Mouse (Mus musculus): Measurements from ENCODE around the gene Kdm6b. TPM values are rescaled to one million over a fixed set of nuclear protein-coding genes. Genes with fewer than 3 reads are reported as not detected.
"Not testable (repeated sequence)": the region's sequence is repeated elsewhere in the genome, so short reads cannot be mapped to it uniquely, and the experiment has no call there.

Gene Kdm6b
- polyA plus RNA-seq, 1 experiment, result 7.5 TPM

GRCm38 (mm10) chr11:69395634-69396373 lies 17.7 kb downstream of the Kdm6b start:
- DNase-seq (ENCODE audit: low read depth, low spot score), result peak; percentile 95
- under 1% methylated on average over 48 of the region's 48 CpGs for WGBS

GRCm38 (mm10) chr11:69395235-69395633 lies 18.2 kb downstream of the Kdm6b start, which contains the start of the genes Naa38 and Cyb5d1:
Naa38 (plus strand) TSS chr11:69395487.
Cyb5d1 (minus strand) TSS chr11:69395631.
- under 1% methylated on average over 24 of the region's 24 CpGs for WGBS
- DNase-seq (ENCODE audit: low read depth, low spot score), result not testable (repeated sequence)

GRCm38 (mm10) chr11:69394591-69395167 lies 18.8 kb downstream of the Kdm6b start:
- WGBS, result 1% methylated on average over 31 of the region's 31 CpGs
- not testable (repeated sequence) for DNase-seq (ENCODE audit: low read depth, low spot score)

- no peak for DNase-seq (ENCODE audit: low read depth, low spot score)
- WGBS, result 47% methylated on average over 10 of the region's 10 CpGs
Measured at GRCm38 (mm10) chr11:69390400-69391034, 23.0 kb downstream of the Kdm6b start.

DNA sequence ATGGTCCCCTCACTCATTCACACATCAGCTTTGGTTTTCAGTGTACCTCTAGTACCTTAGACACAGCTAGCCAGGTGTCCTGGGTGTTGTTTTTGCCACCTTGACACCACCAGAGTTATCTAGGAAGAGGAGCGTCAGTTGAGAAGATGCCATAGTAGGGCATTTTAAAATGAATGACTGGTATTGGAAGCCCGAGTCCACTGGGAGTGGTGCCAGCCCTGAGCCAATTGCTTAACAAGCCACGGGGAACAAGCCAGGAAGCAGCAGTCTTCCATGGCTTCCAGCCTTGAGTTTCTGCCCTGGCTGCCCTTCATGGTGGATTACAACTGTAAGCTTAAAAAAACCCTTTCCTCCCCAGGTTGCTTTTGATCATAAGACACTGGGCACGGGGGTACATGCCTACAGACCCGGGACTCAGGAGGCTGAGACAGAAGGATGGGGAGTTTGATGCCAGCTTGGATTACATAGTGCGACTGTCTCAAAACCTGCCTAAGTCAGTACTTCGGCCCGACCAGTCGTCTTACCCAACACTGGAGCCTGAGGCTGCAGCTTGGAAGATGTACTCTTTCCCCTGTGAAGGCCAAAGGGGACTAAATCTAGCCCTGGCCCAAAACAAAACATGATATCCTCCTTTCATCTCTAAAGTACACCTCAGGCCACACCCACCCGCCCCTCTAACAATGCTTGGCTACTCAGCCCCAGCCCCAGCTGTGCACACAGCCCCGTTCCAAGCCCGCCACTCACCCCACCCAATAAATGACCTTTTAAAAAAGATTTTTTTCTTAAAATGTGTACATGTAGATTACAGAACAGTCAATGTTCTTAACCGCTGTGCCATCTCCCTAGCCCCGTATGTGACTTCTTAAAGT lies 23.7 kb downstream of the Kdm6b start:
- no peak for DNase-seq (ENCODE audit: low read depth, low spot score)
- WGBS, result 52% methylated on average over 14 of the region's 14 CpGs

- no peak for DNase-seq (ENCODE audit: low read depth, low spot score)
- WGBS, result 96% methylated on average over 4 of the region's 4 CpGs
Measured at GRCm38 (mm10) chr11:69388680-69389079, 24.8 kb downstream of the Kdm6b start.

DNA sequence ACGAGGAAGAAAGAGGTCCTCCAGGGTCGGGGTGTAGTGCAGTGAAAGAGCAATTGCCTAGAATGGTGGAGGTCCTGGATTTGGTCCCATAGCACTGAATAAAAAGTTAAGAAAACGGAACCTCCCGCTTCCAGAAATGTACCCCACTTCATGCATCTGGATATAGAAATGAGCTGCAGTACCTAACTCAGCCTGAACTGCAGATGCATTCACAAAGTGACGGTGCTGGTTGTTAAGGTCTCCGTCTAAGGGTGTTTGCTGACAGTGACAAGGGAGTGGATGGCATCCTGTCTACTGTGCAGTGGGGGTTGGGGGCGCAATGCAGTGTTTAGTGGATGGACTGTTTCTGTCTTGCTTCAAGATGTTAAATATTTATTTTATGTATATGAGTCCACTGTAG lies 26.7 kb downstream of the Kdm6b start:
- 70% methylated on average over 7 of the region's 7 CpGs for WGBS
- DNase-seq (ENCODE audit: low read depth, low spot score), result no peak

GRCm38 (mm10) chr11:69384979-69385378 lies 28.5 kb downstream of the Kdm6b start:
- 62% methylated on average over 6 of the region's 6 CpGs for WGBS
- DNase-seq (ENCODE audit: low read depth, low spot score), result no peak

- no peak for DNase-seq (ENCODE audit: low read depth, low spot score)
- WGBS, result 75% methylated on average over 10 of the region's 10 CpGs
Measured at GRCm38 (mm10) chr11:69382478-69383105, 30.9 kb downstream of the Kdm6b start.

DNA sequence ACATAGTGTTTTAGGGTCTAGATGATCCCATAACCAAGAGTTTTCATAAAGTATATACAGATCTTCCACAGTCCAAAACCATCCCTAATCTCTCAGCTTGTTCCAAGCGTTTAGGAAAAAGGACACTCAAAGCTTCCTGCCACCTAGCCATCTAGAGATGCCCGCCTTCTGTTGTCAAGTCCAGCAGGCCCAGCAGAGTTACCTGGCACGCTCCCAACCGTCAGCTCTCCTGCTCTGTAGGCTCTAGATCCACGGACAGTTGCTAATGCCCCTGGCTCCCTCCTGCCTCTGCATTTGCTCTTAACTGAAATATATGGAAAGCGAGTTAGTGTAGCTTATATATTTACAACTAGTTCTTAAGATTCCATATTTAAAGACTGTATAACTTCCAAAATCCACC lies 32.1 kb downstream of the Kdm6b start:
- no peak for DNase-seq (ENCODE audit: low read depth, low spot score)
- 77% methylated on average over 6 of the region's 6 CpGs for WGBS

GRCm38 (mm10) chr11:69379600-69379999 lies 33.9 kb downstream of the Kdm6b start:
- no peak for DNase-seq (ENCODE audit: low read depth, low spot score)
- WGBS, result 86% methylated on average over 3 of the region's 3 CpGs

- DNase-seq (ENCODE audit: low read depth, low spot score), result no peak
- 28% methylated on average over 3 of the region's 3 CpGs for WGBS
Measured at GRCm38 (mm10) chr11:69377766-69378165, 35.7 kb downstream of the Kdm6b start.

GRCm38 (mm10) chr11:69375646-69376045 lies 37.8 kb downstream of the Kdm6b start:
- 88% methylated on average over 4 of the region's 4 CpGs for WGBS
- no peak for DNase-seq (ENCODE audit: low read depth, low spot score)

- no peak for DNase-seq (ENCODE audit: low read depth, low spot score)
- 90% methylated on average over 16 of the region's 16 CpGs for WGBS
Measured at GRCm38 (mm10) chr11:69373223-69373965, 40.1 kb downstream of the Kdm6b start.

GRCm38 (mm10) chr11:69372780-69373170 lies 40.7 kb downstream of the Kdm6b start:
- 57% methylated on average over 3 of the region's 3 CpGs for WGBS
- DNase-seq (ENCODE audit: low read depth, low spot score), result no peak

DNA sequence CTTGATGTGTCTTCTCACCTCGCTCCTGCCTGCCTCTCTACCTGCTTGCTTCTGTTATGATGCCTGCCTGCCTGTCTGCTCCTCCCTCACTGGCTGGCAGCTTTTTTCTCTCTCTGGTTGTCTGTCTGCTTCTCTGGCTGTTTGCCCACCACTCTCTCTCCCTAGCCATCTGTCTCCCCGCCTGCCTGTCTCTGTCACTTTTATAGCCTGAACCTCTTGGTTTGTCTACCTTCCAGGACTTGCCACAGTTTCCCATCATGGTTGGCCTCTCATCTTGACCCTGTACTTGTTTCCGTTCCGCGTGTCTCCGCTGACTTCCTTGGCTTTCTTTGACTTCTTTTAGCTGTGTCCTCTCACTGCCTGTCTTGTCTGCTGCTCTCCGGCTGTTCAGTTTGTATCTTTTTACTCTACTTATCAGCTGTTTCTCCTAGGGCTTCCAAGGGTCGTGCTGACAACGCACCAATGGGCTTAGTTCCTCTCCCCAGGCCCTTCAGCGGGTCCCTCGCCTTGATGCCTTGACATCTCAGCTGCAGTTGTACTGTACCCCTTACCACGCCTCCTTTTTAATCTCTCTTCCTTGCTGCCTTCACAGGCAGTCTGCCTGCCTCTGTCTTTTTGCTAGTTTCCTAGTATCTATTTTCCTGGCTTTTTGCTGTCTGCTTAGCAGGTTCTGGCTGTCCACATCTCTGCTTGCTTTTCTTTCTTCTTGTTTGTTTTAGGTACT lies 41.3 kb downstream of the Kdm6b start:
- WGBS, result 64% methylated on average over 12 of the region's 12 CpGs
- DNase-seq (ENCODE audit: low read depth, low spot score), result no peak

GRCm38 (mm10) chr11:69371601-69372000 lies 41.9 kb downstream of the Kdm6b start:
- no peak for DNase-seq (ENCODE audit: low read depth, low spot score)
- WGBS, result 79% methylated on average over 12 of the region's 12 CpGs

- no peak for DNase-seq (ENCODE audit: low read depth, low spot score)
- WGBS, result 28% methylated on average over 9 of the region's 9 CpGs
Measured at GRCm38 (mm10) chr11:69370817-69371215, 42.7 kb downstream of the Kdm6b start.

All from large intestine, adult 2 months (tissue).